Mouse (Mus musculus): ENCODE data around the gene Dcaf10.
"Not testable (repeated sequence)": the region's sequence is repeated elsewhere in the genome, so short reads cannot be mapped to it uniquely, and the experiment has no call there.

Dcaf10 gene

GRCm38 (mm10) chr4:45392994-45393393, 51.1 kb downstream of the Dcaf10 start:
- in situ Hi-C loops (cut with MboI, MseI): no loop called here

GRCm38 (mm10) chr4:45393658-45394057, 51.8 kb downstream of the Dcaf10 start:
- in situ Hi-C loops (cut with MboI, MseI): no loop called here

DNA sequence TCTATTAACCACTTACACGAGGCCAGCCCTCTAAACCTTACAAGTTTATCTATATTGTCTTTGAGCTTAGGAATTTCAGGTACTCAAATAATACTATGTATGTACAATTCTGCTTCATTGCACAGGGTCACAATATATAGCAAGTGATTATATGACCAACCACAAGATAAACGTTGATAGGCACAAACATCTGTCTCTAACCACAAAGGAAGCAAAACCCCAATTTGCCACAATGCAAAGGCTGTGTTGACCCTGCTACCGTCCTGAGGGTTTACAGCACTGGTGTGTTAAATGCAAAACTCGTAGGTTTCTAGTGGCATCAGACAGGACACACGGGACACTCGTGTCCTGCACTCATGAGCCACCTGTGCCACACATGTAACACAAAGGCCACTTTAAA, 54.3 kb downstream of the Dcaf10 start:
- in situ Hi-C loops (cut with MboI, MseI): not testable (repeated sequence)

- in situ Hi-C loops (cut with MboI, MseI): not testable (repeated sequence)
Observed at GRCm38 (mm10) chr4:45398315-45398714, 56.4 kb downstream of the Dcaf10 start.

- in situ Hi-C loops (cut with MboI, MseI): loop anchor here in 1 of 2 experiments (10.0 kb wide), 1 partner anchor 745 kb away; no protein-coding TSS in a partner anchor
Observed at GRCm38 (mm10) chr4:45399421-45400210, 57.7 kb downstream of the Dcaf10 start.

- in situ Hi-C loops (cut with MboI, MseI): loop anchor here in 1 of 2 experiments (10.0 kb wide), 1 partner anchor 743 kb away; no protein-coding TSS in a partner anchor
Observed at GRCm38 (mm10) chr4:45402281-45402680, 60.4 kb downstream of the Dcaf10 start.

DNA sequence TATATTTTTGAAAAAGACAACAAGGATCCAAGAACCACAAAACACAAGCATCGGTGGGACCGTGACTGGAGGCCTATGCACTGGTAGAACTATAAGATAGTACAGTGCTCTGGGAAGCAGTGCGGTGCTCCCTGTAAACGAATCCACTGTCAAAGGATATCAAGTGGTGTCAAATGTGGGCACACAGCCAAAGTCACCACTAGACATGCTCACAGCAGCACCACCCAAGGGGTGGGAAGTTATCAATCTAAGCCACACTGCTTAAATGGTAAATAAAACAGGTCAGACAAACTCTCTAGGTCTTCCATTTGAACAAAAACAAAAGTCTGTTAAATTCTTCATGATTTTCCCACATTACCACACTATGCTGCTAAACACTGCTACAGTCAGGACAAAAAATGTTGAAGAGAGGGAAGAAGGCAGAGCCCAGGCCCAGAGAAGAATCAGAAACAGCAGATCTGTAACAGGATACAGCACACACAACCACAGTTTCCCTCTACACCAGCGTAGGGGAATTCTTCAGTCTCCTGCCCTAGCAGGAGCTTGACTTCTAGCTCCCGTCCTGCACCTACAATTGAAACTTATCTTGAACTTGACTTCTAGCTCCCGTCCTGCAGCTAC, 61.1 kb downstream of the Dcaf10 start:
- in situ Hi-C loops (cut with MboI, MseI): loop anchor here in 1 of 2 experiments (10.0 kb wide), 1 partner anchor 742 kb away; no protein-coding TSS in a partner anchor

- in situ Hi-C loops (cut with MboI, MseI): loop anchor here in 1 of 2 experiments (10.0 kb wide), 1 partner anchor 741 kb away; no protein-coding TSS in a partner anchor
Observed at GRCm38 (mm10) chr4:45403499-45403878, 61.6 kb downstream of the Dcaf10 start.

DNA sequence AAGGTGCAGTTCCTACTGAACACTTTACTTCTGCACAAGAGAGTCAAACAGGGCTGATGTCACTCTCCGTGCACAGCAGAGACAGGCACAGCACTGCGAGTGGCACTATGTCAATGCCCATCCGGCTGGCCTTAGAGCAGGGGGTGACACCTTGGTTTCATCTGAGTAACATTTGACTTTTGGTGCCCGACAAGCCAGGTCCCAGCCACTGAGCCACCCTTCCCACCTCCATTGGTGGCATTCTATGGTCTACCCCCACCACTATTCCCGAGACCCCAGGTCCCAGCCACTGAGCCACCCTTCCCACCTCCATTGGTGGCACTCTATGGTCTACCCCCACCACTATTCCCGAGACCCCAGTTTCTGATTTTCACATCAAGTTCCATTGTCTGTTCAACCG, 62.2 kb downstream of the Dcaf10 start:
- in situ Hi-C loops (cut with MboI, MseI): loop anchor here in 1 of 2 experiments (10.0 kb wide), 1 partner anchor 741 kb away; no protein-coding TSS in a partner anchor

DNA sequence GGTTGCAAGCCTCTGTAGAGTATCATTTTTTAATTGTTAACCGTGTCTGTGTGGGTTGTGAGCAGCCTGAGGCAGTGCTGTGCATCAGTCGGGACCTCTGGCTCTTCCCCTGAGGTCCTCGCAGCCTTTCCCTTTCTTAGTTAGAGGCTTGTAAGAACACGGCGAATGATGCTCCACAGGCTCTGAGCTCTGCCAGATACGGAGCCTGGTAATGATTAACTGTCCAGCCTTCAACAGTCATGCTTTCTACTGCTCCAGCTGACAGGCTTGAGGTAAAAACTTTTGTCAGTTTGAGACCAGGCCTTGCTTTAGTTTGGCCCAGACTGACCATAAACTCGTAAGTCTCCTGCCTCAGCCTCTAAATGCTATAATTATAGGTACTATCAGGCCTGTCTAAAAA, 63.4 kb downstream of the Dcaf10 start:
- in situ Hi-C loops (cut with MboI, MseI): loop anchor here (5.0 to 10.0 kb wide), 2 partner anchors 63 to 739 kb away; partner anchors contain the start of genes Dcaf10 (in 1 of the 2) and Exosc3 (in 1 of the 2)

DNA sequence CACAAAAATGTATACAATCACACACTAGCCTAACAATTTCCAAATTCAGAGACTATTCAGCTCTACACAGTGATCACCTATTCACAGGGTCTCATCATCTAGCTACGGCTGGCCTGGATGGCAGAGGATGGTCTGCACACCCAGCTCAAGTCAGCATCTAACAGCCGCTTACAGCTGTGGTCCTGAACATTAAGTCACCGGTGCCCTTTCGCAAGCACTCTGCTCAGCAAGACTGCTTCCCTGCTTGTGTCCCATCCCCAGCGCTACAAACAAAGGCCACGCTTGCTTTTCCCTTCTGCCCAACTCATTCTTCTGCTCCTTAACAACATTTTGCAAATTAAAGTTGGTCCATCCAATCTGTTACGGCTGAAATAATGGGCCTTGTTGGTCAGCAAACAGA, 64.5 kb downstream of the Dcaf10 start:
- in situ Hi-C loops (cut with MboI, MseI): loop anchor here (5.0 to 10.0 kb wide), 2 partner anchors 64 to 738 kb away; partner anchors contain the start of genes Dcaf10 (in 1 of the 2) and Exosc3 (in 1 of the 2)

DNA sequence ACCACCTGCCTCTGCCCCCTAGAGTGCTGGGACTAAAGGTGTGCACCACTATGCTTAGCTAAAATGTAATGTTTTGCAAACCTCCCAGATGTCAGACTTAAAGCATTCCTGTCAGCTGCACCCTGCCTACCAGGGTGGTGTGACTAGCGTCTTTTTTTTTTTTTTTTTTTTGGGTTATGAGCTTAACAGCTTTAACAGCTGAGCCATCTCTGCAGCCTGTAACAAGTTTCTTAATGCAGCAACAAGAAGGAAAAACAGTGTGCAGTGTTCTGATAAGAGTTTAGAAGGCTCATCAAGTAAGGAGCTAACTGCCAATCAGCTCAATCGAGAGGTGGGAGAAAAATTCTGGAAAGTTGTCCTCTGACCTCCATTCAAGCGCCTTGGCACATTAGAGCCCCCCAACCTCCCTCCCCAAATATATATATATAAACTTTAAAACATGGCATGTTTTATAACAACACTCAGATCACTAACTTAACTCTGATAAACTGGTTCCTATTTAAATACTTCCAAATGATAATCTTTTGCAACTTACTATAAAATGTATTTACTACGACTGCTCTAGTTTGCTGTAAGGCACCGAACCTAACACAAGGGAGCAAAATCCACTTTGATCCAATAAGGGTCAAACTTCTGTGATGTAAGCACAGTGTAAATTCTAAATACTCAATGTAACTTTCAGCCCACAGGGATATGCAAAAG, 65.3 kb downstream of the Dcaf10 start:
- in situ Hi-C loops (cut with MboI, MseI): loop anchor here (5.0 to 10.0 kb wide), 2 partner anchors 65 to 738 kb away; partner anchors contain the start of genes Dcaf10 (in 1 of the 2) and Exosc3 (in 1 of the 2)

GRCm38 (mm10) chr4:45407703-45408334, 65.9 kb downstream of the Dcaf10 start:
- in situ Hi-C loops (cut with MboI, MseI): loop anchor here (5.0 to 10.0 kb wide), 2 partner anchors 66 to 737 kb away; partner anchors contain the start of genes Dcaf10 (in 1 of the 2) and Exosc3 (in 1 of the 2)

GRCm38 (mm10) chr4:45408427-45409132, 66.7 kb downstream of the Dcaf10 start, which contains the start of gene Slc25a51:
Gene Slc25a51 (minus strand): TSS chr4:45408766.
- in situ Hi-C loops (cut with MboI, MseI): loop anchor here (5.0 to 10.0 kb wide), 2 partner anchors 66 to 736 kb away; partner anchors contain the start of genes Dcaf10 (in 1 of the 2) and Exosc3 (in 1 of the 2)

- in situ Hi-C loops (cut with MboI, MseI): loop anchor here (5.0 to 10.0 kb wide), 2 partner anchors 67 to 736 kb away; partner anchors contain the start of genes Dcaf10 (in 1 of the 2) and Exosc3 (in 1 of the 2)
Observed at GRCm38 (mm10) chr4:45409270-45409669, 67.4 kb downstream of the Dcaf10 start.

DNA sequence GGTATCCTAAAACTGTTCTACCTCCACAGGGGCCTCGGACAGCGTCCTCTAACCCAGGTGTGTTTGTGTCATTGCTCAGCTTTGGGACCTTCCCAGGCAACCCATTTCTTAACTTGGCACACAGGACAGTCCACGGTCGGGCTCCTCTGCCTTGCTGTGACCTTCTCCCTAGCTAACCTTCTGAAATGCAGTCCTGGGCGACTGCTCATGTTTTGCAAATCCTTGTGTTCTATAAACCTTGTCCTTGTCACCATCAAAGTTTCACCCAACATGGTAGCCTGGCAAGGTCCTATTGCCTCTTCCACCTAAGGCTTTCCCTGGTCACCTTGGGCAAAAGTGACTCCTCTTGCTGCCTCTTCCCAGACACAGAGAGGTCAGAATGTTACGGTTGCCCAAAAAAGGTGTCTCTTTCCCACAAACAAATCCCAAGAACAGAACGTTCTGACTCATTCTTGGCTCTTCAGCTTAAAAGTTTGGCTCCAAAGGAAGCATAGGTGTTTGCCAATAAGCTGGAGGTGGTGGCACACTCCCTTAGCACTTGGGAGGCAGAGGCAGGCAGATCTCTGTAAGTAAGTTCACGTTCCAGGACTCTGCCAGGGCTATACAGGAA, 69.4 kb downstream of the Dcaf10 start:
- in situ Hi-C loops (cut with MboI, MseI): loop anchor here in 1 of 2 experiments (5.0 to 10.0 kb wide), 2 partner anchors 124 to 391 kb away; partner anchors contain the start of gene Shb

DNA sequence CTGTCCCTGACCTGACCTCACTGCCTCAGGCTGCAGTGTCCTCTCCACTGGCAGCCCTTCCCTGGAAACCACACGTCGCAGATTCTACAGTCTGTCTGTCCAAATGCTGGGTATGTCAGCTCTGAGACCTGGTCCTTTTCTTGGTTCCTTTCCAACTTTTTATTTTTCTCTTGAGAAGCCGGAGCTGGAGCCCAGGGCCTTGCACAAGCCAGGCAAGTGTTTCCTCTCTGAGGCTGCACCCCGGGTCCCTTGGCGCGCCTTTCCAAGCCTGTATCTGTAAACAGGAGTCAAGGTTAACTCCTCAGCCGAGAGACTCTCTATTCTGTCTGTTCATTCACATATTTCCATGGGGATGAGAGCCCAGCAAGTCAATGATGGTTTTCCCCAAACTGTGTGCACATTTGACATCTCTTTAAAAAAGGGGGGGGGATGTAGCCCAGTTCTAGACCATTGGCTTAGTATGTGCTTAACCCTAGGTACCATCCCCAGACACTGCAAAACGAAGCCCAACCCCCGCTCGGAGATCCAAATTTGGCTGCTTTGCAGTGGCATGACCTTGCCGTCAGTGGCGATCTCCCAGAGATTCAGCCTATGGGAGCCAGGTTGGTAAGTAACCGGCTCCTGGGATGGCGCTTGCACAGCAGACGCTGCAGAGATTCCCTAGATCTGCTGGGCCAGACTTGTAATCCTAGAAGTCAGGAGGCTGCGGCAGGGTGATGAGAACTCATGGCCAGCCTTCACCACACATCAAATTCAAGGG, 70.7 kb downstream of the Dcaf10 start:
- in situ Hi-C loops (cut with MboI, MseI): loop anchor here in 1 of 2 experiments (5.0 to 10.0 kb wide), 2 partner anchors 122 to 390 kb away; partner anchors contain the start of gene Shb

- in situ Hi-C loops (cut with MboI, MseI): loop anchor here in 1 of 2 experiments (5.0 to 10.0 kb wide), 2 partner anchors 121 to 388 kb away; partner anchors contain the start of gene Shb
Observed at GRCm38 (mm10) chr4:45413674-45414338, 71.9 kb downstream of the Dcaf10 start.
